Mouse (Mus musculus) subcutaneous adipose tissue, adult 2 months (tissue): ENCODE data around the gene Cherp. TPM values are rescaled to one million over a fixed set of nuclear protein-coding genes. Genes with fewer than 3 reads are reported as not detected.

ENCODE experiments used
- polyA plus RNA-seq: library from polyadenylated mRNA; depleted of rRNA; stranded (reverse); fragments of >200 nt; gene quantifications from 2 replicates; pipeline ENCODE4 v1.2.3, GENCODE M21; 2012; ENCODE audit warnings: low replicate concordance; rRNA removed

The Cherp gene
- 32.7 and 63.7 TPM in 2 replicates for polyA plus RNA-seq

GRCm38 (mm10) chr8:72474826-72475546 is at the start of gene Cherp:
Cherp (minus strand) TSS chr8:72475226.

GRCm38 (mm10) chr8:72491680-72492621 is 16.9 kb upstream of the Cherp start, which contains the start of gene Slc35e1:
Slc35e1 (minus strand) TSS chr8:72492614.

GRCm38 (mm10) chr8:72443338-72443993 is 31.6 kb downstream of the Cherp start, which contains the start of the genes Calr3 and 1700030K09Rik:
Calr3 (minus strand) TSS chr8:72443870.
1700030K09Rik (plus strand) TSS chr8:72443880.

GRCm38 (mm10) chr8:72421362-72422335 is 53.4 kb downstream of the Cherp start, which contains the start of gene Eps15l1:
Eps15l1 (minus strand) TSS chr8:72421460.

Other genes starting within 250 kb of the Cherp start
- gene Ap1m1, start 235.2 kb downstream of the Cherp start, polyA plus RNA-seq, result 72.2 and 121 TPM in 2 replicates
- gene Gm10282, start 170.0 kb downstream of the Cherp start, polyA plus RNA-seq, result 0.97 and 5.8 TPM in 2 replicates
- gene Klf2, start 156.2 kb downstream of the Cherp start, polyA plus RNA-seq, result 40.8 and 44.3 TPM in 2 replicates
- gene Eps15l1, start 53.8 kb downstream of the Cherp start, polyA plus RNA-seq, result 39.9 and 63.3 TPM in 2 replicates
- 1.1 and 1.5 TPM in 2 replicates for gene Calr3, start 31.4 kb downstream of the Cherp start, polyA plus RNA-seq
- gene 1700030K09Rik, start 31.3 kb downstream of the Cherp start, polyA plus RNA-seq, result 12.2 and 12.9 TPM in 2 replicates
- gene Slc35e1, start 17.4 kb upstream of the Cherp start, polyA plus RNA-seq, result 57.5 and 72.3 TPM in 2 replicates
- 6.7 and 13.7 TPM in 2 replicates for gene Med26, start 73.0 kb upstream of the Cherp start, polyA plus RNA-seq
- gene Smim7, start 95.9 kb upstream of the Cherp start, polyA plus RNA-seq, result 41.0 and 55.8 TPM in 2 replicates
- gene Tmem38a, start 96.8 kb upstream of the Cherp start, polyA plus RNA-seq, result 13.1 and 36.4 TPM in 2 replicates
- gene Nwd1, start 171.5 kb upstream of the Cherp start, polyA plus RNA-seq, result 0.06 and 0.90 TPM in 2 replicates
- gene Sin3b, start 248.1 kb upstream of the Cherp start, polyA plus RNA-seq, result 177 and 178 TPM in 2 replicates